Mouse (Mus musculus): ENCODE results near the gene Asf1b. TPM values are rescaled to one million over a fixed set of nuclear protein-coding genes. Genes with fewer than 3 reads are reported as not detected.
"Not testable (repeated sequence)": the region's sequence is repeated elsewhere in the genome, so short reads cannot be mapped to it uniquely, and the experiment has no call there.

Gene Asf1b
- total RNA-seq, 2 experiments from 2014 or later = 0.44 to 0.82 TPM

GRCm38 (mm10) chr8:84002957-84003611 lies 47.8 kb downstream of the Asf1b start:
- H3K27ac ChIP-seq = no peak overlapping the region
- no peak overlapping the region for H3K4me3 ChIP-seq
- TF ChIP-seq CTCF (conservative IDR thresholded peaks at IDR 0.05) = no peak
- DNase-seq (ENCODE audit: low spot score in 2 of 2) = no peak

- Histone ChIP-seq H3K27ac (peak overlapping the region; percentile 92), H3K4me3 (peak overlapping the region; percentile 67)
- no peak for DNase-seq (ENCODE audit: low spot score in 2 of 2)
- TF ChIP-seq CTCF (conservative IDR thresholded peaks at IDR 0.05) = no peak
Measured at GRCm38 (mm10) chr8:84003612-84004246, 48.4 kb downstream of the Asf1b start.

- peak; percentile 89 to 94 for DNase-seq (ENCODE audit: low spot score in 2 of 2)
- Histone ChIP-seq H3K4me3 (peak overlapping the region; percentile 67), H3K27ac (peak overlapping the region; percentile 92)
- TF ChIP-seq CTCF (conservative IDR thresholded peaks at IDR 0.05) = peak; percentile 15; the same call in 1 of the 2 replicates
Measured at GRCm38 (mm10) chr8:84004533-84005201, 49.4 kb downstream of the Asf1b start.

- H3K4me3 ChIP-seq; DNase-seq (ENCODE audit: low spot score in 2 of 2): not testable (repeated sequence)
- peak overlapping the region; percentile 92 for H3K27ac ChIP-seq
Measured at GRCm38 (mm10) chr8:84005502-84005901, 50.2 kb downstream of the Asf1b start.

DNA sequence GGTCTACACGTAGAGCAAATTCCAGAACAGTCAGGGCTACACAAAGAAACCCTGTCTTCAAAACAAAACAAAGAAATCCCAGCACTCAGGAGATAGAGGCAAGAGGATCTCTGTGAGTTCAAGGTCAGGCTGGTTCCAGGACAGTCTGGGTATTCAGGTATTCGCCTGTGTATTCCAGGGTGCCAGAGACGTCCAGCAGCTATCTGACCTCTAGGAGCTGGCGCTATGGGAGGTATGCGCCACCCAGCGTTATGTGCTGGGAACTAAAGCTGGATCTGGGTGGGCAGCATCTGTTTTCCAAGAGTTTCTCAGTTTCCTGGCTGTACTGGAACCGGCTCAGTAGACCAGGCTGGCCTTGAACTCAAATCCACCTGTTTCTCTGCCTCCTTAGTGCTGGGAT lies 53.1 kb downstream of the Asf1b start:
- Histone ChIP-seq H3K4me3 (no peak overlapping the region), H3K27ac (no peak overlapping the region)
- DNase-seq (ENCODE audit: low spot score in 2 of 2) = no peak
- TF ChIP-seq CTCF (conservative IDR thresholded peaks at IDR 0.05) = peak; percentile 35

- no peak overlapping the region for H3K4me3 ChIP-seq
- peak; percentile 99; the same call in 1 of the 2 replicates for TF ChIP-seq CTCF (conservative IDR thresholded peaks at IDR 0.05)
- no peak overlapping the region for H3K27ac ChIP-seq
- DNase-seq (ENCODE audit: low spot score in 2 of 2) = peak; percentile 75 to 86
Measured at GRCm38 (mm10) chr8:84009876-84010275, 54.6 kb downstream of the Asf1b start.

- Histone ChIP-seq H3K4me3 (peak overlapping the region; percentile 66), H3K27ac (no peak overlapping the region)
- peak in 1 of 2 experiments; percentile 66 for DNase-seq (ENCODE audit: low spot score in 2 of 2)
- peak; percentile 91 for TF ChIP-seq CTCF (conservative IDR thresholded peaks at IDR 0.05)
Measured at GRCm38 (mm10) chr8:84010625-84011611, 55.6 kb downstream of the Asf1b start.

- no peak for TF ChIP-seq CTCF (conservative IDR thresholded peaks at IDR 0.05)
- no peak for DNase-seq (ENCODE audit: low spot score in 2 of 2)
- peak within 1 kb of the TSS; percentile 66 for H3K4me3 ChIP-seq
- H3K27ac ChIP-seq = no peak within 1 kb of the TSS
Measured at GRCm38 (mm10) chr8:84011705-84012498, 56.6 kb downstream of the Asf1b start, which contains the start of gene 2210011C24Rik. Gene 2210011C24Rik, minus strand, starts transcription at chr8:84012171.

DNA sequence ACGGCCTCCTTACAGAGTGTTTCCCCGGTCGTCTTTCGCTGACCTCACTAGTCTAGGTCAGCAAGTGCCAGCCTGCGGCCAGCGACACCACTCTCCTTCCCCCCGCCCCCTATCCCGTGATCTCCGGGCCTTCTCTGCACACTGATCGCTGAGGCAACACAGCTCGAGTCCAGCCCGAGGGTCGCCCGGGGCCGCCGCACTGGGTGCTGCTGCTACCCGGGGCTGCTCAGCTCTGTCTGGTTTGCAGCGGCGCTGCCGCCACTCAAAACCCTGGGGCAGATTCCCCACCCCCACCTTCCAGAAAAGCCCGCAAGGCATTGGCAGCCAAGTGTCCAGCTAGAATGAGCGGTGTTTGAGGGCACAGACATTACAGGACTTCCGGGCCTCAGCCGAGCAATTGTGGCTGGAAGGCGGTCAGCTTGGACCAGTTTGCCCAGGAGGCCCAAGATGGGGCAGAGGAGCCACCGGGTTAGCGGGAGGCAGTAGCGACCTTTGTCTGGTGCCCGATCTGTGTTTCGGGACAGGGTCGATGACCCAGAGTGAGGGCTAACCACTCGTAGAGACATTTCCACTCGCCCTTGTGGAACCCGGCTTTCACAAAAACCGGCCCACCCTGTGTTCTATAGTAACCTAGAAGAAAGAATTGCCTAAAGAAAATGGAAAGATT lies 57.3 kb downstream of the Asf1b start:
- peak overlapping the region; percentile 66; the same call in 1 of the 2 replicates for H3K4me3 ChIP-seq
- TF ChIP-seq CTCF (conservative IDR thresholded peaks at IDR 0.05) = no peak
- no peak for DNase-seq (ENCODE audit: low spot score in 2 of 2)
- no peak overlapping the region for H3K27ac ChIP-seq

GRCm38 (mm10) chr8:84015833-84016232 lies 60.5 kb downstream of the Asf1b start:
- H3K27ac ChIP-seq = no peak overlapping the region
- no peak overlapping the region for H3K4me3 ChIP-seq
- DNase-seq (ENCODE audit: low spot score in 2 of 2) = no peak
- peak; percentile 23; the same call in 1 of the 2 replicates for TF ChIP-seq CTCF (conservative IDR thresholded peaks at IDR 0.05)

DNA sequence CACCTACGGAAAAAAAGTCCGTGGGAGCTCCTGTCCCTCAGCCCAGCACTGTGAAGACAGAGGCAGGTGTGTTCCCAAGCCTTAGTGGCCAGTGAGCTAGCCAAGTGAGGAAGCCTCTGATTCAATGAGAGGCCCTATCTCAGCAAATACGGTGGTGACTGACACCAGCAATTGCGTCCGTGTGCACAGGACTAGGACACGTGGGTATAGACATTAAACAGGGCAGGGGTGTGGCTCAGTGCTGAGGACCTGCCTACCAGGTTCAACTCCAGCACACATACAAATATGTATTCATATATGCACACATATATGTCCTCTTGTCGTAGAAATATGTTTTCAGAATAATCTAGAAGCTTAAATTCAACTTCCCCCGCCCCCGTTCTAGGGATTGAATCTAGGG lies 64.4 kb downstream of the Asf1b start:
- DNase-seq (ENCODE audit: low spot score in 2 of 2) = no peak
- TF ChIP-seq CTCF (conservative IDR thresholded peaks at IDR 0.05) = no peak
- Histone ChIP-seq H3K27ac (no peak overlapping the region), H3K4me3 (no peak overlapping the region)

Small RNAs within 50 kb of the gene (microRNA-seq; reads per million reads assigned to microRNA genes)
- gene Gm44330 (0 reads per million in 2 experiments), gene Gm44450 (0 to 0.96 reads per million in 2 experiments), gene Mir1199 (0.64 to 0.74 reads per million in 2 experiments), gene Mir8111 (7.0 to 7.5 reads per million in 2 experiments)

Other genes with a start within 250 kb of the Asf1b start
- 10 to 100 TPM; 17.9 to 20.4 TPM for gene Ddx39, start 240.3 kb upstream of the Asf1b start, total RNA-seq (2021)
- gene Adgre5, start 214.2 kb upstream of the Asf1b start, total RNA-seq (2021) = 10 to 100 TPM in 1 of 2 experiments, 1 to 10 TPM in 1; 8.1 to 12.4 TPM
- gene Adgrl1, start 55.4 kb upstream of the Asf1b start, total RNA-seq (2021) = 100 to 1,000 TPM; 328 to 329 TPM
- under 1 TPM; 0.44 to 0.87 TPM for gene Gm10644, start 302 bp upstream of the Asf1b start, total RNA-seq (2021)
- gene Prkaca, start 17.5 kb downstream of the Asf1b start, total RNA-seq (2021) = 100 to 1,000 TPM; 256 to 257 TPM
- gene Samd1, start 42.2 kb downstream of the Asf1b start, total RNA-seq (2021) = 10 to 100 TPM; 40.7 to 41.2 TPM
- under 1 TPM; 0.66 to 0.82 TPM for gene 1700067K01Rik, start 46.0 kb downstream of the Asf1b start, total RNA-seq (2021)
- gene 2210011C24Rik, start 56.7 kb downstream of the Asf1b start, total RNA-seq (2021) = 1 to 10 TPM in 1 of 2 experiments, not detected in 1; 1.1 TPM
- gene Palm3, start 66.0 kb downstream of the Asf1b start, total RNA-seq (2021) = 1 to 10 TPM; 2.8 TPM
- 1 to 10 TPM; 2.0 TPM for gene Il27ra, start 87.1 kb downstream of the Asf1b start, total RNA-seq (2021)
- gene Rln3, start 89.5 kb downstream of the Asf1b start, total RNA-seq (2021) = not detected
- gene Gm10643, start 109.6 kb downstream of the Asf1b start, total RNA-seq (2021) = 1 to 10 TPM; 4.2 to 6.7 TPM
- 10 to 100 TPM; 28.7 to 33.3 TPM for gene Rfx1, start 111.3 kb downstream of the Asf1b start, total RNA-seq (2021)
- gene Dcaf15, start 149.3 kb downstream of the Asf1b start, total RNA-seq (2021) = 10 to 100 TPM; 21.2 to 22.5 TPM
- not detected for gene Podnl1, start 170.5 kb downstream of the Asf1b start, total RNA-seq (2021)
- gene Cc2d1a, start 192.4 kb downstream of the Asf1b start, total RNA-seq (2021) = 10 to 100 TPM; 53.2 to 57.8 TPM
- gene 4930432K21Rik, start 192.5 kb downstream of the Asf1b start, total RNA-seq (2021) = 1 to 10 TPM; 2.1 to 2.9 TPM
- 1 to 10 TPM; 2.6 to 5.0 TPM for gene Nanos3, start 229.7 kb downstream of the Asf1b start, total RNA-seq (2021)